Mouse (Mus musculus): ENCODE measurements around the gene Abtb2. TPM values are rescaled to one million over a fixed set of nuclear protein-coding genes. Genes with fewer than 3 reads are reported as not detected.

Abtb2 gene
- total and polyA plus RNA-seq, 3 experiments = 0.12 to 0.13 TPM; not detected in 1

DNA sequence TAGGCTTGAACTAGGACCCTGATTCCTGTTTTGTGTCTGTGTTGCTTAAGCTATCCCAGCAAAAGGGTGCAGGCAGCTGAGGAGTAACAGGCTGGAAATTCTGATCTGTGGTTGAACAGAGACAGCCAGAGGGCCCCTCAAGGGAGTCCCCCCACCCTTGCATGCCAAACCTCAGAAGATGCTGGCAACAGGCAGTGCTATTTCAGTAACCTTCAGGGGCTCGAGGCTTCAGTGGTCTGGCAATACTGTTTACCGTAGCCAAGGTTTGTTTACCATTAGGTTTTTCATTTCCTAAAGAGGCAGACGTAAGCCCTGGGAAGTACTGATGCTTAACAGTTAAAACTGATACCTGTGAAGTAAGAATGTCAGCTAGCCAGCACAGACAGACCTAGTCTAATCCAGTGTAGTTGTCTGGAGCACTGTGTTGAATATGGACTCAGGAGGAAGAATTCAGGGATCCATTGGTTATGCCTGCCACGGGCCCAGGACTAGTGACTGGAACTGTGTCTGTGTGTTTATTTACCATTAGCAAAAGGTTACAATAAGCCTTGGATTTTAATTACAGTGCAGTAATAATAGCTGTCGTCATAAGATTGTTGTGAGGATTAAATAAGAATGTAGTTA lies 29.0 kb downstream of the Abtb2 start:
- no peak overlapping the region for H3K4me3 ChIP-seq (ENCODE audit: control insufficient read depth in 1 of 2, insufficient read depth in 1 of 2, low read depth in 2 of 2, low read length in 2 of 2)
- H3K9ac ChIP-seq (ENCODE audit: control insufficient read depth, low read depth, low read length, poor library complexity, severe bottlenecking) = no peak overlapping the region
- H3K79me2 ChIP-seq (ENCODE audit: control insufficient read depth, insufficient read depth, low read length, poor library complexity) = no peaks in the 10 kb centered on the region
- peaks cover 0 to 3% of the 10 kb centered on the region in 2 experiments; a peak in 1 of 4 replicates for H3K4me1 ChIP-seq (ENCODE audit: control insufficient read depth in 1 of 2, insufficient read depth in 2 of 2, low read length in 2 of 2)
- H3K27me3 ChIP-seq (ENCODE audit: control insufficient read depth in 1 of 2, insufficient read depth in 2 of 2, low read length in 2 of 2) = no peaks in the 10 kb centered on the region; a peak in 1 of 4 replicates
- no peak overlapping the region for H3K27ac ChIP-seq (ENCODE audit: control insufficient read depth, low read depth, low read length)
- no peak for DNase-seq (ENCODE audit: low read depth, low spot score)
- TF ChIP-seq ZKSCAN1 (IDR thresholded peaks at IDR 0.05; ENCODE audit: low read depth, low read length) = no peak
- TF ChIP-seq POLR2A (IDR thresholded peaks at IDR 0.05; ENCODE audit: control insufficient read depth in 1 of 2, insufficient read depth in 1 of 2, low read depth in 1 of 2, low read length in 2 of 2, poor library complexity in 1 of 2) = no peak
- no peak for TF ChIP-seq MAX (IDR thresholded peaks at IDR 0.05; ENCODE audit: low read length)
- no peak for TF ChIP-seq ZMIZ1 (IDR thresholded peaks at IDR 0.05; ENCODE audit: low read depth, low read length)
- no peak for TF ChIP-seq RAD21 (IDR thresholded peaks at IDR 0.05; ENCODE audit: low read depth, low read length)
- no peaks in the 10 kb centered on the region for H3K9me3 ChIP-seq (replicated peaks; ENCODE audit: insufficient read depth, low read length)
- H3K36me3 ChIP-seq (ENCODE audit: control insufficient read depth in 1 of 2, insufficient read depth in 2 of 2, low read length in 2 of 2) = no peaks in the 10 kb centered on the region

DNA sequence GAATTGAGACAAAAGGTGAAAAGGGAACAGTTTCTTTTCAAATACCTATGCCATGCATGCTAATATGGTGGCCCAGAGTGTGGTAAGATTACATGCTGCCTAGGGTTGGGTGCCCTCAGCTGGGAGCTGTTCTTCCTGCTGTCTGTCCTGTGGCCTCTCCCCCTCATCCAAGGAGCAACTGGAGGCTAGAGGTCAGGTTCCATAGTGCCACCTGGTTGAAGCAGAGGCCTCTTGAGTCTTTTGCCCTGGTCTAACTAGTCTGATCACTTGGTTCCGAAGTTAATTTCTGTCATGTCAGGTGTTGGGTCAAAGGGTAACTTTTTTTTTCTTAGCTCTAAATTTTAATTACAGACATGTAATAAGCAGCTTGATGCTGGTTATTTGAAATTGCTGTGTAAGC lies 33.2 kb downstream of the Abtb2 start:
- Histone ChIP-seq H3K4me1 (ENCODE audit: control insufficient read depth in 1 of 2, insufficient read depth in 2 of 2, low read length in 2 of 2) (peaks cover 0 to 6% of the 10 kb centered on the region in 2 experiments; a peak in 1 of 4 replicates), H3K4me3 (ENCODE audit: control insufficient read depth in 1 of 2, insufficient read depth in 1 of 2, low read depth in 2 of 2, low read length in 2 of 2) (no peak overlapping the region), H3K27me3 (ENCODE audit: control insufficient read depth in 1 of 2, insufficient read depth in 2 of 2, low read length in 2 of 2) (peaks cover 0 to 2% of the 10 kb centered on the region in 2 experiments; a peak in 1 of 4 replicates), H3K27ac (ENCODE audit: control insufficient read depth, low read depth, low read length) (no peak overlapping the region), H3K36me3 (ENCODE audit: control insufficient read depth in 1 of 2, insufficient read depth in 2 of 2, low read length in 2 of 2) (peaks cover 0 to 3% of the 10 kb centered on the region in 2 experiments; a peak in 1 of 4 replicates), H3K79me2 (ENCODE audit: control insufficient read depth, insufficient read depth, low read length, poor library complexity) (no peaks in the 10 kb centered on the region), H3K9ac (ENCODE audit: control insufficient read depth, low read depth, low read length, poor library complexity, severe bottlenecking) (no peak overlapping the region), H3K9me3 (replicated peaks; ENCODE audit: insufficient read depth, low read length) (no peaks in the 10 kb centered on the region)
- TF ChIP-seq GATA1 (IDR thresholded peaks at IDR 0.05; ENCODE audit: low read depth, low read length) (no peak), POLR2AphosphoS2 (IDR thresholded peaks at IDR 0.05; ENCODE audit: low read length) (no peak), RAD21 (IDR thresholded peaks at IDR 0.05; ENCODE audit: low read depth, low read length) (no peak), NELFE (IDR thresholded peaks at IDR 0.05; ENCODE audit: low read depth, low read length) (no peak), MYC (IDR thresholded peaks at IDR 0.05; ENCODE audit: low read depth, low read length) (no peak), ZNF384 (IDR thresholded peaks at IDR 0.05; ENCODE audit: low read depth, low read length) (no peak), MXI1 (IDR thresholded peaks at IDR 0.05; ENCODE audit: low read depth, low read length) (no peak), E2F4 (IDR thresholded peaks at IDR 0.05; ENCODE audit: borderline replicate concordance, low read depth, low read length) (no peak), ZMIZ1 (IDR thresholded peaks at IDR 0.05; ENCODE audit: low read depth, low read length) (no peak), CHD1 (IDR thresholded peaks at IDR 0.05; ENCODE audit: low read depth, low read length) (no peak), POLR2AphosphoS5 (IDR thresholded peaks at IDR 0.05; ENCODE audit: borderline replicate concordance, low read depth, low read length) (no peak), ZC3H11A (IDR thresholded peaks at IDR 0.05; ENCODE audit: low read depth, low read length) (no peak)
- DNase-seq (ENCODE audit: low read depth, low spot score) = no peak

Measured in MEL (cell line).